Mouse (Mus musculus) midbrain, embryonic 14.5 days (tissue): ENCODE measurements around the gene Htr2a. TPM values are rescaled to one million over a fixed set of nuclear protein-coding genes. Genes with fewer than 3 reads are reported as not detected.

Experiments
- ATAC-seq: fragments of 200-750 bp; cut with Nextera tagmentation; 2 replicates; pipeline ENCODE4 v1.8.0; 2017; ENCODE audit warnings: moderate number of reproducible peaks, moderate library complexity; ENCODE audit not compliant: low FRiP score, low TSS enrichment
- DNase-seq: peaks from one replicate; pipeline ENCODE4 v3.0.0-alpha.2; 2015
- H3K27ac ChIP-seq: fragments of 300-500 bp; sonication (generic); replicated peaks from 2 replicates; pipeline ENCODE4 v1.5.1; 2014; ENCODE audit warnings: mild to moderate bottlenecking, low read depth, low read length, moderate library complexity
- H3K27me3 ChIP-seq: fragments of 300-500 bp; sonication (generic); 2 replicates; pipeline ENCODE4 v1.6.1; 2014; ENCODE audit warnings: low read length, control low read depth, mixed read lengths; ENCODE audit not compliant: control insufficient read depth, insufficient read depth
- H3K36me3 ChIP-seq: fragments of 300-500 bp; sonication (generic); 2 replicates; pipeline ENCODE4 v1.6.1; 2014; ENCODE audit warnings: low read length, control low read depth; ENCODE audit not compliant: control insufficient read depth, insufficient read depth
- H3K4me1 ChIP-seq: fragments of 300-500 bp; sonication (generic); 2 replicates; pipeline ENCODE4 v1.6.1; 2014; ENCODE audit warnings: mild to moderate bottlenecking, antibody characterized with exemption, low read length, control low read depth; ENCODE audit not compliant: control insufficient read depth, insufficient read depth
- H3K4me2 ChIP-seq: fragments of 300-500 bp; sonication (generic); 2 replicates; pipeline ENCODE4 v1.6.1; 2014; ENCODE audit warnings: mild to moderate bottlenecking, low read length, moderate library complexity
- H3K4me3 ChIP-seq: fragments of 300-500 bp; sonication (generic); replicated peaks from 2 replicates; pipeline ENCODE4 v1.5.1; 2014; ENCODE audit warnings: low read depth, low read length
- H3K9ac ChIP-seq: fragments of 300-500 bp; sonication (generic); replicated peaks from 2 replicates; pipeline ENCODE4 v1.6.1; 2014; ENCODE audit warnings: mild to moderate bottlenecking, low read length, moderate library complexity
- H3K9me3 ChIP-seq: fragments of 300-500 bp; sonication (generic); 2 replicates; pipeline ENCODE4 v1.6.1; 2016; ENCODE audit warnings: low read length, control low read depth, mixed read lengths; ENCODE audit not compliant: control insufficient read depth
- WGBS: fragments of 180-500 bp; shearing (Covaris S2); extraction: QIAGEN DNeasy Blood & Tissue Kit; methylation state at CpG from one replicate; pipeline ENCODE4 v1.1.7; 2014; 5-methylcytosine and 5-hydroxymethylcytosine counted together
- polyA plus RNA-seq: library from polyadenylated mRNA; unstranded; fragments of >200 nt; fragmentation: Nextera tagmentation; extraction: Ambion mirVana; gene quantifications from 2 replicates; pipeline ENCODE4 v1.2.1, GENCODE M21; 2014

Htr2a gene
- polyA plus RNA-seq, 1 experiment from 2014 or later: 3.6 TPM

GRCm38 (mm10) chr14:74723541-74723940 lies 82.9 kb downstream of the Htr2a start:
- Histone ChIP-seq H3K36me3 (no peaks in the 10 kb centered on the region), H3K4me3 (no peak overlapping the region), H3K4me2 (no peak overlapping the region), H3K27me3 (no peaks in the 10 kb centered on the region), H3K27ac (no peak overlapping the region), H3K9me3 (no peaks in the 10 kb centered on the region), H3K4me1 (no peaks in the 10 kb centered on the region), H3K9ac (no peak overlapping the region)
- ATAC-seq: no peak
- no peak for DNase-seq
- 76% methylated on average over 3 of the region's 3 CpGs for WGBS

DNA sequence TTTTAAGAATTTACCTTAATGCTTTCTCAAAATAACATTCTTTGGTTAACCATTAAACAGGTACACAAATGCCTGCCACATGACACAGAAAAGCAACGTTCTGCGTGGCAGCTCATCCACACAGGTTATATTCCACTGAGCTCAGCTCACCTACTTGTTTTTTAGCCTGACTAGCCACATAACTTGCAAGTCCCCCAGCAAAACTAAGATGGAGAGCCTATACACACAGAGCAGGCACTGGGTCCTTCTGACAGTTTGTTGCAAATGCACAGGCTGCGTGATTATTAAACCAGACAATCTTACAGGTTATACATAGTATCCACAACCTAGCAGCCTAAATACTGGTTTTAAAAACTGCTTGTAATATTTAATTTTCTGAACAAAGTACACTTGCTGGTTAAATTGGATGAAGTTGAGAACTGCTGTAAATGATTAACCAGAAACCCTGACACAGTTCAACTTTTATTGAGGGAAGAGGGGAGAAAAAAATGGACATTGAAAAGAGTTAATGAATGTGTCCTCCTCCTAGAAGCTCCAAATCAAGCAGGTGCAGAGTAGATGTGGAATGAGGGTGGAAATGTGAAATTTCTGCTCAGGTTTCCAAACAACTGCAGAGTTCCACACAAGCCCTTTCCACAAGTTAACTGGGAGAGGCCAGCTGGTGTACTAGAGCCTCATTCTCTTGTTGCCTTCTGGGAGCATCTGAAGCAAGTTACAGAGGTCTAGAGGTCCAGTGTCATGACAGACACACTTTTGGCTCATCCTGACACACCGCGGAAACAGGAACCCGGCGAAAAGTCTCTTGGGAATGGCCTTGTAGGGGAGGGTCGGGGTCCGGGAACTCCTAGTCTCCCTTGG lies 90.8 kb downstream of the Htr2a start:
- no peak overlapping the region for H3K27ac ChIP-seq

GRCm38 (mm10) chr14:74732079-74732783 lies 91.6 kb downstream of the Htr2a start, which contains the start of gene Esd:
Esd (plus strand) TSS chr14:74732297.
- Histone ChIP-seq H3K9me3 (no peaks in the 10 kb centered on the region), H3K4me2 (peak within 1 kb of the TSS; percentile 81), H3K27ac (peak within 1 kb of the TSS; percentile 66), H3K36me3 (peaks cover 14% of the 10 kb centered on the region), H3K4me3 (peak within 1 kb of the TSS; percentile 75), H3K4me1 (peaks cover 7% of the 10 kb centered on the region), H3K27me3 (no peaks in the 10 kb centered on the region), H3K9ac (peak within 1 kb of the TSS; percentile 72)
- peak; percentile 97 for ATAC-seq
- peak; percentile 91 for DNase-seq
- 0% methylated on average over 53 of the region's 53 CpGs for WGBS

More for the DNA sequence above, 90.8 kb downstream of the Htr2a start:
- ATAC-seq (no peak; the same call in 1 of the 2 replicates), DNase-seq (no peak)
- H3K4me3 ChIP-seq: peak overlapping the region; percentile 75
- WGBS: 31% methylated on average over 9 of the region's 9 CpGs
- H3K9ac ChIP-seq: peak overlapping the region; percentile 72
- H3K27me3 ChIP-seq: no peaks in the 10 kb centered on the region
- peaks cover 6% of the 10 kb centered on the region for H3K36me3 ChIP-seq
- H3K9me3 ChIP-seq: no peaks in the 10 kb centered on the region
- peaks cover 7% of the 10 kb centered on the region for H3K4me1 ChIP-seq
- peak overlapping the region; percentile 81 for H3K4me2 ChIP-seq

DNA sequence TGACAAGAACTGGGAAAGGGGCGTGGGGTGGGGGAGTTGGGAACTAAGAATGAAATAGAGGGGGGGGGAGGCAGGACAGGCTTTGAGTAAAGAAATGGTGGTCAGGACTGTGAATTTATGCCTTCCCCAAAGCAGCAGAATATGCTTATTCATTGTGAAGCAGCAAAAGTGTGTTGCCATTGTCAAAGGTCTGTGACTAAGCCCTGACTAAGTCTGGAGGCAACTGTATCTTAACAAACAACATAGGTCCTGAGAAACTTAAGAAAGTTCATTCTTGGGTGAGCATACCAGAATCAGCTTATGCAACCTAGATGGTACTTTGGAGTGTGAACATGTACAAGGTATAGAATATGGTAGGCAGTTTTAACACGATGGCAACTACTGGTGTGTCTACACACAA lies 92.8 kb downstream of the Htr2a start:
- Histone ChIP-seq H3K4me3 (no peak overlapping the region), H3K9ac (no peak overlapping the region), H3K4me1 (peaks cover 7% of the 10 kb centered on the region), H3K36me3 (peaks cover 20% of the 10 kb centered on the region), H3K4me2 (peak overlapping the region; percentile 81), H3K9me3 (no peaks in the 10 kb centered on the region), H3K27me3 (no peaks in the 10 kb centered on the region), H3K27ac (no peak overlapping the region)
- DNase-seq: no peak
- no peak for ATAC-seq
- WGBS: 48% methylated on average over 2 of the region's 2 CpGs

DNA sequence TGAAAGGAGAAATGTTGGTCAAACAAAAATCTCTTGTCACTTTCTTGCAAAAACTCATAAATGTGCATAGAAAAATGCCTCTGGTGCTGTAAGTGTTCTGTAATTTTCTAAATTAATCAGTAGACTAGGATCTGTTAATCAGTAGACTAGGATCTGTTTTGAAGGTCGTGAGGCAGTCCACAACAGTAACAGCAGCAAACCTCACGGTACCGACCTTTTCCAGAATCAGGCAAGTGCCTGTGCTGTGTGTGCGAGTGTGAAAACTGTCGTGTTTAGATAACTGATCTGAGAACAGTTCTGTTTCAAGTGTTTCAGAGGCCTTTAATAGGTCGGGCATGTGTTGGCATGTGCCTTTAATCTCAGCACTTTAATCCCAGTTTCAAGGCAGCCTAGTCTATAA lies 94.8 kb downstream of the Htr2a start:
- 93% methylated on average over 6 of the region's 6 CpGs for WGBS
- H3K4me3 ChIP-seq: no peak overlapping the region
- H3K9me3 ChIP-seq: no peaks in the 10 kb centered on the region
- H3K9ac ChIP-seq: no peak overlapping the region
- H3K4me1 ChIP-seq: peaks cover 7% of the 10 kb centered on the region
- ATAC-seq: no peak
- no peak overlapping the region for H3K27ac ChIP-seq
- H3K4me2 ChIP-seq: no peak overlapping the region
- H3K36me3 ChIP-seq: peaks cover 40% of the 10 kb centered on the region
- DNase-seq: no peak
- H3K27me3 ChIP-seq: no peaks in the 10 kb centered on the region

GRCm38 (mm10) chr14:74736850-74737249 lies 96.2 kb downstream of the Htr2a start:
- Histone ChIP-seq H3K27ac (no peak overlapping the region), H3K4me3 (no peak overlapping the region), H3K27me3 (no peaks in the 10 kb centered on the region), H3K4me2 (no peak overlapping the region), H3K9me3 (no peaks in the 10 kb centered on the region), H3K9ac (no peak overlapping the region), H3K36me3 (peaks cover 54% of the 10 kb centered on the region), H3K4me1 (peaks cover 7% of the 10 kb centered on the region)
- DNase-seq: no peak
- 98% methylated on average over 6 of the region's 6 CpGs for WGBS
- no peak for ATAC-seq

Other genes starting within 250 kb of the Htr2a start
- 234 and 245 TPM in 2 replicates for gene Esd, start 91.5 kb downstream of the Htr2a start, polyA plus RNA-seq